Mouse (Mus musculus): ENCODE results near the gene Mcoln2. TPM values are rescaled to one million over a fixed set of nuclear protein-coding genes. Genes with fewer than 3 reads are reported as not detected.
"Not testable (repeated sequence)": the region's sequence is repeated elsewhere in the genome, so short reads cannot be mapped to it uniquely, and the experiment has no call there.

Mcoln2 gene
- polyA plus RNA-seq, 1 experiment from 2014 or later: 0.12 TPM

GRCm38 (mm10) chr3:146197785-146198184 is 48.2 kb downstream of the Mcoln2 start:
- Histone ChIP-seq H3K27me3 (replicated peaks; ENCODE audit: low read depth, poor library complexity, severe bottlenecking) (no peaks in the 10 kb centered on the region), H3K27ac (replicated peaks) (no peak overlapping the region), H3K9me3 (no peaks in the 10 kb centered on the region), H3K36me3 (replicated peaks) (no peaks in the 10 kb centered on the region), H3K4me1 (peaks cover 10% of the 10 kb centered on the region), H3K4me3 (no peak overlapping the region)
- 87% methylated on average over 12 of the region's 12 CpGs for WGBS
- DNase-seq (ENCODE audit: low spot score): no peak

DNA sequence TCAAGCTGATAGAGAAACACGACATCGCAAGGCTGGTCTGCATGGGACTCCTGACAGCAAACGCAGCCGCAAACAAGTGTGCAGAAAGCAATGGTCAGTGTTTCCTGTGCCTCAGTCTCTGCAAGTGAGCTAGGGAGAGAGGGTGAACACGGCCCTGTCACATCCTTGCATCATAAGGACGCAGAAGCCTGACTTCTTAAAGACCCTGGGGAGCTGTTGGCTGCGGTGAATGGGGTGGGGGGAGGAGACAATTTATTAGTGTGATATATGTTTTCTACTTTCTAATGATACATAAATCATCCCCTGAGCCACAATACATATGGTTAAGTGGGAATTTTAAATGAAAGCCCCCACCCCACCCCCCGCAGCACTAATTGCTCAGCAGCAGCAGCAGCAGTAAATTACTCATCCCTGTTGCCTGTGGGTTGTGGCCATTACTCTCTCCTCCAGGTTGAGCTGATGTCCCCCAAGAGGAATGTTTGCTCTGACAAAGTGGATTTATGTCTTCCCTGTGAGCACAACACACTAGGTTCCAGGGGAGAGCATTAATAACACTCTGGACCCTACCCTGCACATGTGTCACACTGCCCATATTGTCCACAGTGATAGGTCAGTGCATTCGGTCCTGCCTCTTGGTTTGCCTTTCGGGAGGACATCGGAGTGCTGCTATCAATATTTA is 49.3 kb downstream of the Mcoln2 start:
- Histone ChIP-seq H3K36me3 (replicated peaks) (no peaks in the 10 kb centered on the region), H3K9me3 (no peaks in the 10 kb centered on the region), H3K4me1 (peaks cover 10% of the 10 kb centered on the region), H3K27me3 (replicated peaks; ENCODE audit: low read depth, poor library complexity, severe bottlenecking) (no peaks in the 10 kb centered on the region), H3K4me3 (no peak overlapping the region), H3K27ac (replicated peaks) (no peak overlapping the region)
- 89% methylated on average over 11 of the region's 11 CpGs for WGBS
- DNase-seq (ENCODE audit: low spot score): no peak

DNA sequence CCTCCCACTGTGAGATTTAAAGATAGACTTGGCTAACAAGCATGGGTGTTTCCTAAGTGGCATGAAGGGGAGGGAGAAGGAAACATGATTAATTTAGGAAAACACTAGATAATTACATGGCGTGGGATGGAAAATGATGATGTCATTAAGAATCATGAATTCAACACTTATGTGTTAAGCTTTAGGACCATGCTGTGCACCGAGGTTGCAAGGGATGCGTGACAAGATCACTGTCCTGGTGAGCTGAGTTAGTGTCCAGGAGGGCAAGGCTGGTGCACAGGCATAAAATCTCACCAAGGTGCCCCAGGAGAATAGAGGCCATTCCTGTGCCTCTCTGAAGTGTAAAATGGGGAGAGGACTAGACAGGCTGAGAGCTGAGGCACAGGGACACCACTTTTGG is 49.9 kb downstream of the Mcoln2 start:
- WGBS: 90% methylated on average over 3 of the region's 3 CpGs

DNA sequence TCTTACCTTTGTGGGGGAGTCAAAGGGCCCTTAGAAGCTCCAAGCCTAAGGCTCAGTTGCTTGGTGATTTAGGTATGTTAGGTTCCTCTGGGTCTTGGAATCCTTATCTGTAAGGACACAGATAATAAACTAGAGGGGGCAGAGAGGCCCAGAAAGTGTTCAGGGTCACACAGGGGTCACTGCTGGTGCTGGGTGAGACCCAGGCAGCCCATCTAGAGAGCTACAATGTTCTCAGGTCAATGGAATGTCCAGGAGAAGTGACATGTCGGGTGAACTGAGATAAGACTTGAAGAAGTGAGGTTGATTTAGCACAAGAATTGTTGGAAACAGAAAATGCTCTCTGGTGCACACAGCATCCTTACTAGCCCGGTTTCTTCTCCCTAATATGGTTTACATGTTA is 54.7 kb downstream of the Mcoln2 start:
- H3K9me3 ChIP-seq: no peaks in the 10 kb centered on the region
- DNase-seq (ENCODE audit: low spot score): no peak
- H3K27me3 ChIP-seq (replicated peaks; ENCODE audit: low read depth, poor library complexity, severe bottlenecking): no peaks in the 10 kb centered on the region
- no peaks in the 10 kb centered on the region for H3K36me3 ChIP-seq (replicated peaks)
- no peaks in the 10 kb centered on the region for H3K4me1 ChIP-seq
- WGBS: 76% methylated on average over 2 of the region's 2 CpGs
- no peak overlapping the region for H3K4me3 ChIP-seq
- H3K27ac ChIP-seq (replicated peaks): no peak overlapping the region

More for the DNA sequence above, 49.9 kb downstream of the Mcoln2 start:
- Histone ChIP-seq H3K36me3 (replicated peaks) (no peaks in the 10 kb centered on the region), H3K9me3 (no peaks in the 10 kb centered on the region), H3K27me3 (replicated peaks; ENCODE audit: low read depth, poor library complexity, severe bottlenecking) (no peaks in the 10 kb centered on the region), H3K27ac (replicated peaks) (no peak overlapping the region), H3K4me1 (peaks cover 10% of the 10 kb centered on the region), H3K4me3 (no peak overlapping the region)
- no peak for DNase-seq (ENCODE audit: low spot score)

- 85% methylated on average over 11 of the region's 11 CpGs for WGBS
These were observed 55.7 kb downstream of the Mcoln2 start for GRCm38 (mm10) chr3:146205305-146205704.

GRCm38 (mm10) chr3:146206635-146207034 is 57.0 kb downstream of the Mcoln2 start:
- WGBS: 79% methylated on average over 2 of the region's 2 CpGs
- DNase-seq (ENCODE audit: low spot score): no peak
- no peaks in the 10 kb centered on the region for H3K27me3 ChIP-seq (replicated peaks; ENCODE audit: low read depth, poor library complexity, severe bottlenecking)
- no peaks in the 10 kb centered on the region for H3K36me3 ChIP-seq (replicated peaks)
- H3K27ac ChIP-seq (replicated peaks): no peak overlapping the region
- no peaks in the 10 kb centered on the region for H3K4me1 ChIP-seq
- H3K4me3 ChIP-seq: no peak overlapping the region
- H3K9me3 ChIP-seq: no peaks in the 10 kb centered on the region

More at GRCm38 (mm10) chr3:146205305-146205704, 55.7 kb downstream of the Mcoln2 start:
- Histone ChIP-seq H3K27me3 (replicated peaks; ENCODE audit: low read depth, poor library complexity, severe bottlenecking) (no peaks in the 10 kb centered on the region), H3K4me3 (no peak overlapping the region), H3K27ac (replicated peaks) (no peak overlapping the region), H3K4me1 (no peaks in the 10 kb centered on the region), H3K9me3 (no peaks in the 10 kb centered on the region), H3K36me3 (replicated peaks) (no peaks in the 10 kb centered on the region)
- no peak for DNase-seq (ENCODE audit: low spot score)

DNA sequence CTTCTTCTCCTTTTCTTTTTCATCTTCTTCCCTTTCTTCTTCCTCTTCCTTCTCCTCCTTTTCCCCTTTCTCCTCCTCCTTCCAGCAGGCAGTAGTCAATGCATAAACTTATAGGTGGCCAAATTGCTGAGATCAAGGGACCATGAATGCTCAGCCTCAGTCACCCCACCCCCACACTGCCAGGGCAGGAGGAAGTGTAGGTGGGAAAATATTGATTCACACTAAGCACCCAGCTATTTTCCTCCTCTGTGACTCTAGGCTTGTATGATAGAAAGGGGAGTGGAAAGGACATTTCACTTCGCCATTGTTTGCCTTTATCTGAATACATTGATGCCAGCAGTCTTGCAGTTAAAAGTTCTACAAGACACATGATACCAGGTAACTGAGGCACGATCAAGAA is 57.8 kb downstream of the Mcoln2 start:
- Histone ChIP-seq H3K4me1 (no peaks in the 10 kb centered on the region), H3K4me3 (no peak overlapping the region), H3K9me3 (no peaks in the 10 kb centered on the region), H3K27me3 (replicated peaks; ENCODE audit: low read depth, poor library complexity, severe bottlenecking) (no peaks in the 10 kb centered on the region), H3K36me3 (replicated peaks) (no peaks in the 10 kb centered on the region), H3K27ac (replicated peaks) (no peak overlapping the region)
- no peak for DNase-seq (ENCODE audit: low spot score)
- WGBS: 78% methylated on average over 2 of the region's 2 CpGs

- not testable (repeated sequence) for H3K27ac ChIP-seq (replicated peaks); H3K9me3 ChIP-seq; H3K36me3 ChIP-seq (replicated peaks); H3K4me1 ChIP-seq; DNase-seq (ENCODE audit: low spot score); H3K4me3 ChIP-seq; H3K27me3 ChIP-seq (replicated peaks; ENCODE audit: low read depth, poor library complexity, severe bottlenecking)
- WGBS: 92% methylated on average over 8 of the region's 8 CpGs
These were observed 60.1 kb downstream of the Mcoln2 start for GRCm38 (mm10) chr3:146209759-146210158.

GRCm38 (mm10) chr3:146211141-146211747 is 61.6 kb downstream of the Mcoln2 start:
- H3K36me3 ChIP-seq (replicated peaks): no peaks in the 10 kb centered on the region
- no peak overlapping the region for H3K4me3 ChIP-seq
- no peak overlapping the region for H3K27ac ChIP-seq (replicated peaks)
- H3K27me3 ChIP-seq (replicated peaks; ENCODE audit: low read depth, poor library complexity, severe bottlenecking): no peaks in the 10 kb centered on the region
- DNase-seq (ENCODE audit: low spot score): no peak
- H3K4me1 ChIP-seq: peaks cover 4% of the 10 kb centered on the region; the same call in 1 of the 2 replicates
- WGBS: 92% methylated on average over 4 of the region's 4 CpGs
- no peaks in the 10 kb centered on the region for H3K9me3 ChIP-seq

GRCm38 (mm10) chr3:146211964-146212363 is 62.3 kb downstream of the Mcoln2 start:
- H3K36me3 ChIP-seq (replicated peaks): no peaks in the 10 kb centered on the region
- DNase-seq (ENCODE audit: low spot score): no peak

DNA sequence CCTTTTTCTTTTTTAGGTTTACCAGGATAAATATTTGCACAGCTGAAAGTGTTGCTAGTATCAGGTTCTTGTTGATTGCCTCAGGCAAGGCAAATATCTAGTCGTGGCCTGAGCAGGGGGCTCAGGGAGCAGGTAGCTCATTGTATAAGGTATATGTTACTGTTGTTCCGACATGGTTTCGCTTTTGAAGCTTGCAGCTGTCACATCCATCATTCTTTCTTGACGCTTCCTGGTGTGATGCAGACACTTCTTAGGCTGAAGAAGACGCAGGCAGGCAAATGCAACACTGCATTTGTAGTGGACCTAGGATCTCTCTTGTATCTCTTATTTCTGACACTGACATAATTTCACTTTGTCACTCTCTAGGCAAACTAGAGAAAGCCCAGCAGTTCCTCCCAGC is 63.7 kb downstream of the Mcoln2 start:
- H3K27me3 ChIP-seq (replicated peaks; ENCODE audit: low read depth, poor library complexity, severe bottlenecking): no peaks in the 10 kb centered on the region
- H3K4me1 ChIP-seq: peaks cover 4% of the 10 kb centered on the region; the same call in 1 of the 2 replicates
- 62% methylated on average over 5 of the region's 5 CpGs for WGBS

More at GRCm38 (mm10) chr3:146211964-146212363, 62.3 kb downstream of the Mcoln2 start:
- Histone ChIP-seq H3K4me3 (no peak overlapping the region), H3K9me3 (no peaks in the 10 kb centered on the region), H3K27me3 (replicated peaks; ENCODE audit: low read depth, poor library complexity, severe bottlenecking) (no peaks in the 10 kb centered on the region), H3K27ac (replicated peaks) (no peak overlapping the region), H3K4me1 (peaks cover 4% of the 10 kb centered on the region; the same call in 1 of the 2 replicates)
- 88% methylated on average over 2 of the region's 2 CpGs for WGBS

DNA sequence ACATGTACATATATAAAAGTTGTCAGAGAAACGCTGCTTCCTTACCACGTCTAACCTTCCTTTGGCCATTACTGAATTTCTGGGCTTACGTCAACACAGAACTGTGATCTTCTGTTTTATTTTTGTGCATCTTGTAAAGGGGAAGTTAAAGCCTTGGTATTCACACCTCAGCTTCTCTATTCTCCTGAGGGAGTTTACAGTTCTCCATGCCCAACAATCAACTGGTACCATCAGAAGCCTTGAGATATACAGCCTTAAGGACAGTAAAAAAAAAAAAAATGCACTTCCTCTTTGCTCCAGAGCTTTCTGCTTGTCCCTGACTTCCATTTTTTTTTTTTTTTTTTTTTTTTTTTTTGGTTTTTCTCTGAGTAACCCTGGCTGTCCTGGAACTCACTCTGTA is 66.9 kb downstream of the Mcoln2 start:
- Histone ChIP-seq H3K4me1 (peaks cover 17% of the 10 kb centered on the region), H3K27me3 (replicated peaks; ENCODE audit: low read depth, poor library complexity, severe bottlenecking) (peaks cover 27% of the 10 kb centered on the region), H3K4me3 (no peak overlapping the region)

More for the DNA sequence above, 63.7 kb downstream of the Mcoln2 start:
- H3K9me3 ChIP-seq: no peaks in the 10 kb centered on the region
- H3K36me3 ChIP-seq (replicated peaks): no peaks in the 10 kb centered on the region
- H3K4me3 ChIP-seq: no peak overlapping the region
- H3K27ac ChIP-seq (replicated peaks): no peak overlapping the region
- DNase-seq (ENCODE audit: low spot score): no peak

More for the DNA sequence above, 66.9 kb downstream of the Mcoln2 start:
- DNase-seq (ENCODE audit: low spot score): no peak
- no peaks in the 10 kb centered on the region for H3K9me3 ChIP-seq
- H3K27ac ChIP-seq (replicated peaks): no peak overlapping the region
- WGBS: 95% methylated on average over 3 of the region's 3 CpGs
- no peaks in the 10 kb centered on the region for H3K36me3 ChIP-seq (replicated peaks)

All from embryonic facial prominence, embryonic 10.5 days (tissue).